Comparison of ENCODE assay signal across 8 mouse cellular contexts in genomic region chr13:67332877-67333276, GRCm38 (mm10). TPM values are rescaled to one million over a fixed set of nuclear protein-coding genes. Genes with fewer than 3 reads are reported as not detected.
DNase-seq lines count a peak whose midpoint lies in the region; ATAC-seq lines count a peak whose summit lies in the region.

No protein-coding gene starts in this region.

- no peak overlapping the region for H3K27ac ChIP-seq in kidney, embryonic 14.5 days (ENCODE audit: low read depth, low read length)
- H3K27ac ChIP-seq in forebrain, embryonic 16.5 days (ENCODE audit: low read length) = no peak overlapping the region
- H3K27ac ChIP-seq in liver, embryonic 13.5 days = peak overlapping the region; percentile 39; the same call in 1 of the 2 replicates

- ATAC-seq in kidney, embryonic 14.5 days (ENCODE audit: low FRiP score, low TSS enrichment) = peak; percentile 21; the same call in 1 of the 2 replicates
- peak; percentile 15 for ATAC-seq in activated CD4-positive, CD25-positive, alpha-beta regulatory T cell, adult 4 months
- peak; percentile 59 for ATAC-seq in forebrain, embryonic 16.5 days
- ATAC-seq in liver, embryonic 13.5 days (ENCODE audit: low read depth) = no peak

- H3K9ac ChIP-seq in kidney, embryonic 14.5 days (ENCODE audit: low read depth, low read length) = peak overlapping the region; percentile 62
- H3K9ac ChIP-seq in forebrain, embryonic 16.5 days (replicated peaks; ENCODE audit: low read depth, low read length) = peak overlapping the region; percentile 47; the same call in 1 of the 2 replicates
- peak overlapping the region; percentile 73 for H3K9ac ChIP-seq in liver, embryonic 13.5 days

- peak overlapping the region; percentile 58 for H3K4me3 ChIP-seq in kidney, embryonic 14.5 days (ENCODE audit: low read length)
- peak overlapping the region; percentile 54 for H3K4me3 ChIP-seq in forebrain, embryonic 16.5 days (replicated peaks; ENCODE audit: low read length)
- H3K4me3 ChIP-seq in liver, embryonic 13.5 days (replicated peaks) = peak overlapping the region; percentile 70

- no peak for DNase-seq in kidney, postnatal 10 days
- no peak for DNase-seq in liver, embryonic 13.5 days
- DNase-seq in thymus, postnatal 25 days = peak; percentile 4
- no peak for DNase-seq in gastrocnemius, adult 8-10 months (ENCODE audit: low spot score in 2 of 2)
- no peak for DNase-seq in adrenal gland, postnatal 10 days

- H3K4me2 ChIP-seq in kidney, embryonic 14.5 days (replicated peaks; ENCODE audit: low read depth, low read length) = peak overlapping the region; percentile 67
- peak overlapping the region; percentile 63 for H3K4me2 ChIP-seq in forebrain, embryonic 16.5 days (ENCODE audit: low read length)
- H3K4me2 ChIP-seq in liver, embryonic 13.5 days = peak overlapping the region; percentile 78

- H3K9me3 ChIP-seq in kidney, embryonic 14.5 days (ENCODE audit: control insufficient read depth, low read length) = no peaks in the 10 kb centered on the region
- peaks cover 3% of the 10 kb centered on the region; the same call in 1 of the 2 replicates for H3K9me3 ChIP-seq in forebrain, embryonic 16.5 days (ENCODE audit: control insufficient read depth, low read length)
- no peaks in the 10 kb centered on the region for H3K9me3 ChIP-seq in liver, embryonic 13.5 days (replicated peaks)

- no peaks in the 10 kb centered on the region for H3K36me3 ChIP-seq in kidney, embryonic 14.5 days (ENCODE audit: control insufficient read depth, insufficient read depth, low read length)
- no peaks in the 10 kb centered on the region for H3K36me3 ChIP-seq in forebrain, embryonic 16.5 days (ENCODE audit: control insufficient read depth, insufficient read depth)
- H3K36me3 ChIP-seq in liver, embryonic 13.5 days = no peaks in the 10 kb centered on the region

- H3K27me3 ChIP-seq in kidney, embryonic 14.5 days (ENCODE audit: control insufficient read depth, insufficient read depth, low read length) = no peaks in the 10 kb centered on the region
- no peaks in the 10 kb centered on the region for H3K27me3 ChIP-seq in forebrain, embryonic 16.5 days (replicated peaks; ENCODE audit: control insufficient read depth, insufficient read depth, low read length)
- no peaks in the 10 kb centered on the region for H3K27me3 ChIP-seq in liver, embryonic 13.5 days

- H3K4me1 ChIP-seq in kidney, embryonic 14.5 days (ENCODE audit: control insufficient read depth, insufficient read depth, low read length) = no peaks in the 10 kb centered on the region
- H3K4me1 ChIP-seq in forebrain, embryonic 16.5 days (replicated peaks; ENCODE audit: control insufficient read depth, insufficient read depth, low read length) = peaks cover 7% of the 10 kb centered on the region; the same call in 1 of the 2 replicates
- peaks cover 17% of the 10 kb centered on the region for H3K4me1 ChIP-seq in liver, embryonic 13.5 days (replicated peaks)

- 69% methylated on average over 1 of the region's 1 CpGs for WGBS in kidney, embryonic 14.5 days
- WGBS in forebrain, embryonic 16.5 days = 67% methylated on average over 1 of the region's 1 CpGs
- 47% methylated on average over 1 of the region's 1 CpGs for WGBS in liver, embryonic 13.5 days (ENCODE audit: insufficient replicate concordance)

RNA-seq across cellular contexts. Expression of gene Zfp595, which starts 0.5 kb away (rescaled TPM):
- 2.7 and 3.0 TPM in 2 replicates for polyA plus RNA-seq in kidney, embryonic 14.5 days (2014; fragmentation: Nextera tagmentation; extraction: Ambion mirVana)
- polyA plus RNA-seq in activated CD4-positive, CD25-positive, alpha-beta regulatory T cell, adult 4 months (2017; shearing (Covaris generic)) = 1 to 10 TPM; 5.4 to 5.9 TPM
- polyA plus RNA-seq in forebrain, embryonic 16.5 days (2015; fragmentation: Nextera tagmentation; extraction: Ambion mirVana) = 1.7 and 2.1 TPM in 2 replicates
- 0.86 and 1.2 TPM in 2 replicates for polyA plus RNA-seq in liver, embryonic 13.5 days (2015; fragmentation: Nextera tagmentation; extraction: Ambion mirVana)
- 1 to 10 TPM; 1.3 to 2.0 (median 1.5) TPM for total RNA-seq in gastrocnemius, adult 8-10 months (2022)
- 1 to 10 TPM; 3.5 to 5.1 TPM for total RNA-seq in adrenal gland, postnatal 10 days (2021)

RNA-seq across cellular contexts. Expression of gene Zfp457, which starts 26.6 kb away (rescaled TPM):
- polyA plus RNA-seq in kidney, embryonic 14.5 days (2014; fragmentation: Nextera tagmentation; extraction: Ambion mirVana) = 0.73 and 1.5 TPM in 2 replicates
- polyA plus RNA-seq in activated CD4-positive, CD25-positive, alpha-beta regulatory T cell, adult 4 months (2017; shearing (Covaris generic)) = 1 to 10 TPM in 1 of 2 experiments, not detected in 1; 1.9 TPM
- 0.86 and 1.9 TPM in 2 replicates for polyA plus RNA-seq in forebrain, embryonic 16.5 days (2015; fragmentation: Nextera tagmentation; extraction: Ambion mirVana)
- 0.10 and 0.14 TPM in 2 replicates for polyA plus RNA-seq in liver, embryonic 13.5 days (2015; fragmentation: Nextera tagmentation; extraction: Ambion mirVana)
- total RNA-seq in gastrocnemius, adult 8-10 months (2022) = 1 to 10 TPM; 3.9 to 6.5 (median 4.9) TPM
- total RNA-seq in adrenal gland, postnatal 10 days (2021) = 1 to 10 TPM; 2.2 to 4.7 TPM

RNA-seq across cellular contexts. Expression of gene Gm28044, which starts 27.5 kb away (rescaled TPM):
- not detected in 2 replicates for polyA plus RNA-seq in kidney, embryonic 14.5 days (2014; fragmentation: Nextera tagmentation; extraction: Ambion mirVana)
- not detected for polyA plus RNA-seq in activated CD4-positive, CD25-positive, alpha-beta regulatory T cell, adult 4 months (2017; shearing (Covaris generic))
- polyA plus RNA-seq in forebrain, embryonic 16.5 days (2015; fragmentation: Nextera tagmentation; extraction: Ambion mirVana) = not detected in 2 replicates
- polyA plus RNA-seq in liver, embryonic 13.5 days (2015; fragmentation: Nextera tagmentation; extraction: Ambion mirVana) = 0.30 and 0.63 TPM in 2 replicates
- 1 to 10 TPM in 1 of 4 experiments, under 1 TPM in 2, not detected in 1; 0.78 to 1.0 (median 0.90) TPM for total RNA-seq in gastrocnemius, adult 8-10 months (2022)
- total RNA-seq in adrenal gland, postnatal 10 days (2021) = 1 to 10 TPM in 1 of 2 experiments, not detected in 1; 1.9 TPM

RNA-seq across cellular contexts. Expression of gene Zfp953, which starts 27.5 kb away (rescaled TPM):
- polyA plus RNA-seq in kidney, embryonic 14.5 days (2014; fragmentation: Nextera tagmentation; extraction: Ambion mirVana) = 1.4 and 1.6 TPM in 2 replicates
- polyA plus RNA-seq in activated CD4-positive, CD25-positive, alpha-beta regulatory T cell, adult 4 months (2017; shearing (Covaris generic)) = 1 to 10 TPM; 2.9 to 3.4 TPM
- 0.62 and 0.68 TPM in 2 replicates for polyA plus RNA-seq in forebrain, embryonic 16.5 days (2015; fragmentation: Nextera tagmentation; extraction: Ambion mirVana)
- polyA plus RNA-seq in liver, embryonic 13.5 days (2015; fragmentation: Nextera tagmentation; extraction: Ambion mirVana) = 0.61 and 0.79 TPM in 2 replicates
- 1 to 10 TPM; 1.0 to 1.3 (median 1.1) TPM for total RNA-seq in gastrocnemius, adult 8-10 months (2022)
- 1 to 10 TPM; 2.6 to 2.7 TPM for total RNA-seq in adrenal gland, postnatal 10 days (2021)

RNA-seq across cellular contexts. Expression of gene Gm28041, which starts 42.7 kb away (rescaled TPM):
- polyA plus RNA-seq in kidney, embryonic 14.5 days (2014; fragmentation: Nextera tagmentation; extraction: Ambion mirVana) = 0.38 and 0.50 TPM in 2 replicates
- polyA plus RNA-seq in activated CD4-positive, CD25-positive, alpha-beta regulatory T cell, adult 4 months (2017; shearing (Covaris generic)) = 1 to 10 TPM; 1.3 to 2.3 TPM
- polyA plus RNA-seq in forebrain, embryonic 16.5 days (2015; fragmentation: Nextera tagmentation; extraction: Ambion mirVana) = not detected in 2 replicates
- 0.27 TPM in 1 of 2 replicates, not detected in the other for polyA plus RNA-seq in liver, embryonic 13.5 days (2015; fragmentation: Nextera tagmentation; extraction: Ambion mirVana)
- 1 to 10 TPM in 1 of 4 experiments, under 1 TPM in 1, not detected in 2; 0.63 to 1.1 TPM for total RNA-seq in gastrocnemius, adult 8-10 months (2022)
- total RNA-seq in adrenal gland, postnatal 10 days (2021) = 1 to 10 TPM in 1 of 2 experiments, not detected in 1; 1.7 TPM
